Mouse (Mus musculus) regulatory T cell (primary cell): ENCODE measurements at regions not wholly inside any gene's neighbourhood (a gene's known extent, or its start where the extent isn't known, plus 50 kb on each side); places are given as distances from the start of the nearest gene placed in this dataset.
"Not testable (repeated sequence)": the region's sequence is repeated elsewhere in the genome, so short reads cannot be mapped to it uniquely, and the experiment has no call there.

Source experiments
- in situ Hi-C: fragments of 300-600 bp; cut with MboI, MseI; formaldehyde crosslinking; loops from one replicate; pipeline ENCODE4 v1.15.1; 2025; ENCODE audit warnings: high pct_unique_total_duplicates

DNA sequence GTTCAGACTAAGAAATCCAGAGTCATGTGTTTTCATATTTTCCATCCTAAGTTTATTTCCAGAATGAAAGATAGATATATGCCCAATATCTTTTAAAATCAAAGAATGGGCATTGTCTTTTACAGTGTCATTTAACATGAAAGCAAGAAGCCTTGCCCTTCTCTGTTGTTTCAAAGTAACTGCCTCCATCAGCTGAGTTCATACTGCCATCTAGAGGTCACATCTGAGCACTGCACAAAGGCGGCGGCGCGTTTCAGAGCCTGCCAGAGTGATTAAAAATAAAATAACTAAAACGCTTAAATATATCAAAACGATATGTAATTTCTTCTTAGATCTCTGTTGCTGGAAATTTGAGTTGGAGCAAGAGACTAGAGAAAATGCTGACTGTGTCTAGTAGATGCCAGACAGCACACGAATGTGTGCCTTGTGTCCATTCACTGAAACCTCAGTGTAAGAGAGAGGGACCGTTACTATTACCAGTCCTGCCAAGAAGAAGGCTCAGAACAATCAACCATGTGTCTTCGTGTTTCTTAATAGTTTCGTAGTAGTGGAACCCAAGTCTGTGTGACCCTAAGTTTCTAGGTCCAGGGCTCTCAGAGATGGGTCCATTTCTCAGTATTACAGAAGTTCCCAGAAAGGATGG, 123.0 kb upstream of the Daam1 start:
- in situ Hi-C loops: no loop called here

DNA sequence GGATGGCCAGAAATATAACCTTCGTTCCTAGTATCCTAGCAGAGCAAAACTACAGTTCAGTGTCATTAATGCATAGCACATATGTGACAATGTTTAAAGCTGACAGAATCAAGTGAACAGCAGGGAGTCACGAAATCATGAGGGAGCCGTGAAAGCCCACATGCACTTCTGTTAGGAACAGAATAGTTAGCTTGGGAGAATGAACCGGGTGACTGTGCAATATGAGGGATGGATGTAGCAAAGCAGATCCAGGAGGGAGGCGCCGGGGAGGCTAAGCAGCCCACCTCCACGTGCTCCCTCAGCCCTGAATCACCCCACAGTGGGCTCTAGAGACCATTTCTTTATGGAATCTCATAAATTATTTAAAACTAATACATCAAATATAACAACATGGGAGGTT, 116.3 kb upstream of the Daam1 start:
- in situ Hi-C loops: no loop called here

DNA sequence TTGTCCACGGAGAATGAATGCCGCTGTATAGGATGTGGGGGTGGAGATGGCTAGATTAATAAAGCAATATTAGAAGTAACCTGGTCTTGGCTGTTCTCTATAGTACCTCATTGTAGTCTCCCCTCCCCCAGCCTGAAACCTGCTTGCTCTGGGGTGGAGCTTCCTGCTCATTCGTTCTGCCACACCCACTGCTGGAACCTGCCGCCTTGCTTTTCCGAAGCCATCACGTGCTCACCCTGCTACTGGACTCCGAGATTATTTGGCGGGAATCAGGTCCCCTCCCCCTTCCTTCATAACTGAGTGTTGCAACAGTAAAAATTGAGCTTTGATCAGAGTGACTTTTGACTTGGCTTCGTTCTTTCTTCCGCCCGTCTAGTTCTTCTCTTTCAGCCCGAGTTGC, 112.5 kb upstream of the Daam1 start:
- in situ Hi-C loops: not testable (repeated sequence)

DNA sequence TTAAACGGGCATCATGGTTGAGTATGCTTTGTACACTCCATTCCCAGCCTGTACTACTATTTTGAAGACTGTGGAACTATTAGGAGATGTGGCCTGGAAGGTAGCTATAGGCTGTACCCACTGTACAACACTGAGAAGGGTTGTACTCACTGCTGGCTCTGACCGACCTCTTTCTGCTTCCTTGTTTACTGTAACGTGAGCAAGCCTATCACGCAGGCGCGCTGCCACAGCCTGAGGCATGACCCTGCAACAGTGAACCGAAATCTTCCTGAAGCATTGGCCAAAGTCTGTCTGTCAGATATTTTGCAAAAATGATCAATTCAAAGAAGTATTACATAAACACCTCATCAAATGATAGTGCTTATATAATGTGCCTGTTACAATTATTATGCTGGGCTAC, 112.0 kb upstream of the Daam1 start:
- in situ Hi-C loops: no loop called here

DNA sequence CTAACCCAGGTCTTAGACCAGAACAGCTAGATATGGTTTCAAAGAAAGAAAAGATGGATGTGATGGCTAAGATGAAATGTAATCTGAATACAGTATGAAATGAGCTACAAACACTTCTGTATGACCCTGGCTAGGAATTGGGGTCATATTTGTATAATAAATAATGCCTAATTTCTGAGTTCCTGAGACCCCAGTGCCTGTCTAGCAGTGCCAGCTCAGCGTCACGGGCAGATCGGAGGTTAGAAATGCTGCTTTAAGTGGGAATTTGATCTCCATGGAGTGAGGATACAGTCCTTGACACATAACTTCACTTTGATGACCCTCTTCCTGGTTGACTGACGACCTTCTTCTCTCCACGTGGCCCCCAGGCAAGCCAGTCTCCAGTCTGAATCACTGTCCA, 105.7 kb upstream of the Daam1 start:
- in situ Hi-C loops: no loop called here

DNA sequence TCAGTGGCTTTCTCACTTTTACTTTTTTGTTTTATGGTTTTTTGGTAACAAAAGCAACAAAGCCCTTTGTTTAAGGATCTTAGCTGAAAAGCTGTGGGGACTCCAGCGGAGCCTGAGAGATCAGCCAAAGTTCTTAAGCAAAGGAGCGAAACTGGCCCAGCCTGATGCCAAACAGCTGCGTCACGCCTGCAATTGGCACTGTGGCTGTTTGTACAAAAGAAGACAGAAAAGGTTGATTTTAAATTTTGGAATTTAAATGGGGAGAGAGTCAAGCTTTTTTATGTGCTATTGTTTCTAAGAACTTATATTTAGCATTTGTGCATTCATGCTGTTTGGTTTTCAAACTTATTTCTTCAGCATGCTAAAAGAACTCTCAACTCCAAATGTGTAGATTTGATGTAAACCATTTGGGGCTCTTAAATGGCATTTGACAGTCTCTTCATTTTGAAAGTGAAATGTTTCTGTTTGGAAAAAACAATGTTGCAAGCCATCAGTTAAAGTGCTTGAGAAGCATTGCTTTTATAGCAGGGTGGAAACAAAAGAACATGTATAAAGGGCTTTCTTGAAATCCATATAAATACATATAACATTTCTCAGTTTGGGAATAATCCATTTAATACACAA, 105.1 kb upstream of the Daam1 start:
- in situ Hi-C loops: no loop called here

DNA sequence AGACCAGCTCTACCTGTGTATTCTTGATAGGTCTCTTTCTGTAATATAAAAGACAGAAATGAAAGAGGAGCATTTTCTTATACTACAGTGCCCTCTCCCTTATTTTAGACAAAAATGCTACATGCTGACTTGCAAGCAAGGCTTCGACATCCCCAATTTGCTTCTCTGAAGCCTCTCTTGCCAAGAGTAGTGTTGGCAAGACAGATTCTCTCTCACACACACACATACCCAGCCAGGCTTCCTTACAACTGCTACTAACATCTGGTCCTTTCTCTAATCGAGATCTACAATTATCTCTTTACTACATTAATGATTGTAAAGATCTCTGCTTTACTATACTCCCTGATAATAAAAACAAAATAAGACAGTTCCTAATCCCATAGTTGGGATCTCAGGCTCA, 87.5 kb upstream of the Daam1 start:
- in situ Hi-C loops: no loop called here

GRCm38 (mm10) chr12:71746011-71746410, 84.9 kb upstream of the Daam1 start:
- in situ Hi-C loops: no loop called here

DNA sequence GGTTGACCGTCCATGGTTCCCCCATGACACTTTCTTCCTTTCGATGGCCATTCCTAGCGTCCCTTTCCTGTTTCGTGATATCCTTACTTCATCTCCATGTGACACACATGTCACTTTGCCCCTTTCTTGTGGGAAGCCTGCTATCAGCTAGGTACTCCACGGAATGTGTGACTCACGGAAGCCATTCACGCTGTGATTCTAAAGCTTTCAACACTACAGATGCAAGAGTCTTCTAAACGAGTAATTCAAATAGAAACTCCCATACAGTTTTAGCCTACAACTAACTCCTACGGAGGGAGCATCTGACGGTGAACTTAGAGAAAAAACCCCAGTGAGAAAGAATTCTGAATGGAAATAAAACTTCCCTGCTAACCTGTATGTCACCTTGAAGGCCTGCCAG, 83.5 kb upstream of the Daam1 start:
- in situ Hi-C loops: no loop called here

DNA sequence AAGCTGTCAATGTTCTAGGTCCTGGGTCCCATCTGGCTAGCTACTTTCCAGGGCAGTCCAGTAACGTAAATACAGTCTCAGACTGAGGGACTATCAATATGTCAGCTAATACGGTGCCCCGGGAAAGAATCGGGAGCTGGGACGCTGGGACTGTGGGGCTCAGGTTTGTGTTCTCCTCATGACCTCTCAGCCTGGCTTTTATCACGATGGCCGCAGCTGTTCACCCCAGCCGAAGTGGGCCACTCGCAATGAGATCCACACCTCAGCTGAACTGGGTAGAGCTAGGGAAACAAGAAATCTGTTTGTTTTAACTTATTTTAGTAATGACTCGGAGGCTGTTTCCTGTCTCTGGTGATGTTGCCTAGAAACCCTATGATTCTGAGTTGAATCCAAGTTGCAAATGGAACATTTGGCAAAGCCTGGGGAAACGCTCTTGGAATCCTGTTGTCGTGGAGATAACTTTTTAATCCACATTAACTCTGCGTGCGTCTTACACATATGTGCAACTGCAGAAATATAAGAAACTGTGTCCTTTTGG, 83.0 kb upstream of the Daam1 start:
- in situ Hi-C loops: no loop called here

DNA sequence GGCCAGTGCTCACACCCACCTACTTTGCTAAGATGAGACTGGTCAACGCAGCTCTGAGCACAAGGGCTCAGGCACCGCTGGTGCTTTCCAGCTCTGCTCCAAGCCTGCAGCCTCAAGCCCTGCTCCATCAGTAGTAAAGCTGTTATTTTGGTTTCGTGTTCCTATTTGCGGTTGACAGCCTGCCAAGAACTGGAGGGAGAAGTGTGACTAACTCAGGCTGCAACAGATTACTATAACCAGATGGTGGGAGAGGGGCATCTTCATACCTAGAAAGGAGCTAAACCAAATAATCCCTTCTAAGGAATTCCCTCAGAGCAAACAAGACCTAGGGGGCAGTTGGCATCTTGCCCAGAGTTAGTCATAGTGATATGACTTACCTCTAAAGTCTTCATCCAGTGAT, 82.1 kb upstream of the Daam1 start:
- in situ Hi-C loops: no loop called here

DNA sequence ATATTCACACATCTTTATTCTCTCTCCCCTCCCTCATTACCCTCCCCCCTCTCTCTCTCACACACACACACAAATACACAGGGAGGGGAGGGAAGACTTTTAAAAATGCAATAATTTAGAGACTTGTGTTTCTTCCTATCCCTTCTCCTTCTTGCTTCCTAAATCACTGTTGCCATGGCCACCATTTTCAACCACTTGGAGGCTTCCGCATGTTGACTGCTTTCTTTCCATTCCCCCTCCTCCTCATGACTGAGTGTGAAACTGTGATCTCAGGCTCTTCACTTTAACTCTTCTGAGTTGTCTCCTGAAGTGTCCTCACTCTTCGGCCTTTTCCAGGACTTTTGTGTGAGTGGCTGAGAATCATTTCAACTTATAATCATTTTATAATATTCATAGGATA, 81.2 kb upstream of the Daam1 start:
- in situ Hi-C loops: loop anchor here (25.0 kb wide), 1 partner anchor 663 kb away; the partner anchor contains the start of gene Rtn1

- in situ Hi-C loops: loop anchor here (25.0 kb wide), 1 partner anchor 660 kb away; the partner anchor contains the start of gene Rtn1
Observed at GRCm38 (mm10) chr12:71752741-71753260, 78.1 kb upstream of the Daam1 start.

DNA sequence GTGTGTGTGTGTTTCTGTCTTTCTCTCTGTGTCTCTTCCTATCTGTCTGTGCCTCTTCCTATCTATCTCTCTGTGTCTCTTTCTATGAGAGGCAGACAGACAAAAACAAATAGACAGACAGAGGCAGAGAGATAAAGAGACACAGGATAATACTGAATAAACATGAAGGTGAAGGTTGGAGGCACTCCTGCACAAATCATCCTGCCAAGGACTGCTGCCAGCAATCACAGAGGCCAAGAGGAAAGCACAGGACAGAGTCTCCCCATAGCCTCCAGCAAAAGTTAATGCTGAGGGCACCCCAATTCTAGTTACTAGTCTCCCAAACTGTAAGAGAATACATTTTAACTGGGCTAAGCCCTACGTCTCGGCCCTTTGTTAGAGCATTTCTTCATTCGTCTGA, 77.6 kb upstream of the Daam1 start:
- in situ Hi-C loops: loop anchor here (25.0 kb wide), 1 partner anchor 659 kb away; the partner anchor contains the start of gene Rtn1

GRCm38 (mm10) chr12:71763194-71763593, 67.7 kb upstream of the Daam1 start:
- in situ Hi-C loops: loop anchor here (25.0 kb wide), 1 partner anchor 649 kb away; the partner anchor contains the start of gene Rtn1

- in situ Hi-C loops: loop anchor here (5.0 to 25.0 kb wide), 2 partner anchors 281 to 646 kb away; partner anchors contain the start of gene Rtn1
Observed at GRCm38 (mm10) chr12:71766086-71766485, 64.8 kb upstream of the Daam1 start.

- in situ Hi-C loops: loop anchor here (5.0 to 25.0 kb wide), 2 partner anchors 281 to 646 kb away; partner anchors contain the start of gene Rtn1
Observed at GRCm38 (mm10) chr12:71766636-71767035, 64.2 kb upstream of the Daam1 start.

DNA sequence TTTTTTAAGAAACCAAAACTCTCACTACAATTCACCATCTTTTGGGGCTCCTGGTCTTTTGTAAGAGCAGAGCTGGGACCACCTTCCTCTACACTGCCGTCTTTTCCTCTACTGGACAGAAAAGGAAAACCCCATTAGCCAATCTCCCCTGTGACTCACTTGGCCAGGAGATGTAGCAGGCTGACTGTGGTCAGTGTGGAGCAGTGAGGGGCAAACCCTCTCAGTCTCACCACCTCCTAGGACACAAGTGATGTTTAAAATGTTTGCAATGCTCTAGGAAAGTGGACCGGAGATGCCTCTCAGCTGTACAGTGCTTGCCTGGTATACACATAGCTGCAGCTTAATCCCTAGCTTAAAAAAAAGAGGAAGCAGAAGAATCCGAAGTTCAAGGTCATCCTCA, 63.0 kb upstream of the Daam1 start:
- in situ Hi-C loops: loop anchor here (5.0 to 25.0 kb wide), 2 partner anchors 279 to 644 kb away; partner anchors contain the start of gene Rtn1

DNA sequence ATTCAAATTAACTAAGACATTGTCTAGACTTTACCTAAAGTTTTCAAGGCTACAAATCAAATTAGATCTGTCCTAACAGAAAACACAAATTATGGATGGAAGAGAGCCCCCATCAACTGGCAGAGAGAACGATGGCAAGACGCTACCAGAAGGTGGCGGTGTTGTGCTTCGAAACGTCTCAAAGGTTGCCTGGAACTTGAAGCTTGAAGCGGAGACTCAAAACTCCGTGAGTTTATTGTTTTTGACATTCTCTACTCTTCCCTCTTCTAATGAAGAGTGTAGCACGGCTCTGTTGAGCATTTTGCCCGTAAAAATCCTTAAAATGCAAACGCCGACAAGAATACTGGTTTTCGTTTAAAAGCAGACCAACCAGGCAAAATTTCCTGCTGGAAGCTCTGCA, 62.4 kb upstream of the Daam1 start:
- in situ Hi-C loops: loop anchor here (5.0 to 25.0 kb wide), 2 partner anchors 279 to 644 kb away; partner anchors contain the start of gene Rtn1

- in situ Hi-C loops: loop anchor here (5.0 to 25.0 kb wide), 2 partner anchors 278 to 643 kb away; partner anchors contain the start of gene Rtn1
Observed at GRCm38 (mm10) chr12:71768890-71769289, 62.0 kb upstream of the Daam1 start.

- in situ Hi-C loops: loop anchor here (5.0 to 25.0 kb wide), 2 partner anchors 278 to 643 kb away; partner anchors contain the start of gene Rtn1
Observed at GRCm38 (mm10) chr12:71769302-71769701, 61.6 kb upstream of the Daam1 start.

DNA sequence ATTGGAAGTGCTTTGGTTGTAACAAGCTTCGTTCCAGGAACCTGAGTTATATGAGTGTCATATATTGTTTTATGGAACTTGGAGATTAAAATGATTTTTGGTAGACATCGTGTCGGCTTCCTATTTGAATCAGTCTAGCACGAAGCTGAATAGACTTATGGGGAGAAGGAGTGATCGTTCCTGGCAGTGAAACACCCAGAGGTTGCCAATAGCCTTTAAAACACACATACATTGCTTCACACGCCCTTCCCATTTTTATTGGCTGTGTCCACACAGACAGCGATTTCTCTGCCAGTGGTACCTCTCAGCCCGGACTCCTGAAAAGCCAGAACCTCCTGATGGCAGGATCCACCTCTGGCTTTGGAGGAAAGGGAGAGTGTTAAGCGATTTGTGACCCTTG, 57.0 kb upstream of the Daam1 start:
- in situ Hi-C loops: loop anchor here (25.0 kb wide), 1 partner anchor 638 kb away; the partner anchor contains the start of gene Rtn1
